Mouse (Mus musculus) heart, adult 18-20 months (tissue): ENCODE data around the gene Mxd1. TPM values are rescaled to one million over a fixed set of nuclear protein-coding genes. Genes with fewer than 3 reads are reported as not detected.

Experiments
- DNase-seq, 2 experiments: peaks; one replicate each; pipeline ENCODE4 v3.0.0; 2021 to 2022; ENCODE audit warnings: mixed read lengths in 1 of 2
- total RNA-seq, 2 experiments: library from RNA; stranded (reverse); gene quantifications; 2 replicates each; pipeline ENCODE4 v1.2.3; 2021

Mxd1 gene
- total RNA-seq, 2 experiments from 2014 or later = 6.2 to 6.5 TPM

DNA sequence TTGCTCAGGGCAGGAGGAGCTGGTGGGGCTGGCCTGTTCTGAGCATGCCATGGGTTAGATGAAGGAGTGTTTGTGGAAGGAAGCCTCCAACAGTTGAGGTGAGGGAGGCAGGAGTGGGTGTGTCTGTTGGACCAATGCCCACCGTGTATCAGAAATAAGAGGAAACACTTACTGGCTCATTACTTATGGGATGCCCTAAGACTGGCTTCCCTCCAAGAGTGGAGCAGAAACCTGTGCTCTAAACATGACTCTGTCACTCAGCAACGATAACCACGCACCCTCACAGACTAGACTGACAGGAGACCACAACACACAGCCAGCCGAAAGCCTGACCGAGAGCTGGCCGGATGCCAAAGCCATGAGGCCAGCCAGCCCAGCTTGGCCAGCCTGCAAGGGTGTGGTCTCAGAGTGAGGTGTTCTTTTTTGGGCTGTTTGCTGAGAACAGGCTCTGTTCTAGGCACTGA, 69.0 kb downstream of the Mxd1 start:
- peak; percentile 69 to 76 for DNase-seq

DNA sequence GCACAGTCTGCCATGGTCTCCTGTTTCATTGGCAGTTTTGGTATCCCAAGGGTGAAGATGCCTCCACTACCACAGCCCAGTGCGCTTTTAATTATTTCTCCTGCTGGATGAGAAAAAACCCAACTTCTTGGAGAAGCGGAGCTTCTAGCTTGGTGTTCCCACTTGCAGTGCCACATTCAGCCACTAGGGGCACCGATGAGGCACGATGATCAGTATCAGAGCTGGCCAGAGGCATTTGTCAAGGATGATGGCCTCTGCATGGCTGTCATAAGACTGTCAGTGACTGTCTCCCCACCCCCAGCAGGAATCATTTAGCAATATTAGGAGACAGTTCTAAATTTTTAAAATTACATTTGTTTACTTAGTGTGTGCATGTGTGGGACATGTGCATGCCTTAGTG, 69.8 kb downstream of the Mxd1 start:
- peak; percentile 76 to 95 for DNase-seq

DNA sequence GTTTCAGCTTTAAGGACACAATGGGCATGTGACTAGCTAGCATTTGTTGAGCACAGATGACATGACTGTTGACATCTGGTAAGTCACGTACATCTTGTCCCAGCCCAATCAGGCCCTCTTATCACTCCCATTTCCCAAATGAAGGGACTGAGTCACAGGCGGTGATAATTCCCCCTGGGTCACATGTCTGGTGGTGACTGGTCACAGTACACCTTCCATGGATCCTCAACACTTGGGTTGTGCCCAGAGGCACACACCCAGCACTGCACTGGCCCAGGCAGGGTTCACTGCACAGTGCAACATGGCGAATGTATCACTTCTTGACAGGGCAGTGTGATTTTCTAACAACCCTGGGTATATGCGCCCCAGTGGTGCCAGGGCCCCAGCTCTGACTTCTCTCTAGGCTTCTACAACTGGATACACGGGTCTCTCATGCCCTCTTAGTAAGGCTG, 70.2 kb downstream of the Mxd1 start:
- no peak for DNase-seq

Other genes with a start within 250 kb of the Mxd1 start
- not detected for gene Gm44790, start 242.5 kb downstream of the Mxd1 start, total RNA-seq
- gene C87436, start 230.8 kb downstream of the Mxd1 start, total RNA-seq = 10 to 100 TPM in 1 of 2 experiments, 1 to 10 TPM in 1; 8.4 to 10.4 TPM
- gene Pcbp1, start 142.8 kb downstream of the Mxd1 start, total RNA-seq = 100 to 1,000 TPM; 142 to 150 TPM
- gene Asprv1, start 41.0 kb downstream of the Mxd1 start, total RNA-seq = not detected
- gene Snrnp27, start 15.4 kb upstream of the Mxd1 start, total RNA-seq = 10 to 100 TPM; 47.7 to 48.7 TPM
- 1 to 10 TPM; 4.3 to 5.6 TPM for gene Gmcl1, start 64.2 kb upstream of the Mxd1 start, total RNA-seq
- 10 to 100 TPM; 34.8 to 37.3 TPM for gene Anxa4, start 124.4 kb upstream of the Mxd1 start, total RNA-seq
- 10 to 100 TPM; 81.2 to 83.4 TPM for gene Aak1, start 180.4 kb upstream of the Mxd1 start, total RNA-seq